Mouse (Mus musculus): ENCODE measurements around the gene Sec22b.

Gene Sec22b

GRCm38 (mm10) chr3:97900516-97901490, at the start of gene Sec22b:
TSS of gene Sec22b (plus strand) at chr3:97901190.
- CTCF ChIA-PET: no interaction called here

DNA sequence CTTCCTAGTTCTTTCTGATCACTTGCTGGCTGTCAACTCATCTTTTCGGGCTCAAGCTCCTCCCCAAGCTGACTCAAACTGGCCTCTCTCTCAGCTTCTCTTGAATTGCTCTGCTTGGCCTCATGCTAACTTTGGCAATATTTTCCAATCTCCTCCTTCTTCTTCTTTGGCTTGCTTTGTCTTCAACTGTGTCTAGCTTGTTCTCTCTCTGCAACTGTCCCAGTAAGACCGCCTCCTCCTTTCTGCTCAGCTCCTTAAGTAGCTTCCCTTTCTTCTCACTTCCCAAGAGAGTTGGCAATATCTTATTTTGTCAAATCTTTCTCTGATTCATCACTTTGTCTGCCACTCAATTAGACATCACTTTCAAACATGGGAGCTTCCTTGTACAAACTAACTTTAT, 49.2 kb upstream of the Sec22b start:
- CTCF ChIA-PET: no interaction called here

GRCm38 (mm10) chr3:97854575-97855384, 46.2 kb upstream of the Sec22b start:
- CTCF ChIA-PET: interaction anchor here (0.6 kb wide), 1 partner anchor 251 kb away, joined by 3 read pairs; no protein-coding TSS in a partner anchor

GRCm38 (mm10) chr3:97859400-97859799, 41.6 kb upstream of the Sec22b start:
- CTCF ChIA-PET: no interaction called here

GRCm38 (mm10) chr3:97860820-97861451, 40.1 kb upstream of the Sec22b start:
- CTCF ChIA-PET: no interaction called here

GRCm38 (mm10) chr3:97866696-97867095, 34.3 kb upstream of the Sec22b start:
- CTCF ChIA-PET: interaction anchor here (0.7 kb wide), 1 partner anchor 12 kb away, joined by 8 read pairs; no protein-coding TSS in a partner anchor

GRCm38 (mm10) chr3:97867221-97868023, 33.6 kb upstream of the Sec22b start:
- CTCF ChIA-PET: interaction anchor here (0.7 kb wide), 1 partner anchor 12 kb away, joined by 8 read pairs; no protein-coding TSS in a partner anchor

- CTCF ChIA-PET: no interaction called here
These were observed 32.8 kb upstream of the Sec22b start for GRCm38 (mm10) chr3:97868024-97868689.

DNA sequence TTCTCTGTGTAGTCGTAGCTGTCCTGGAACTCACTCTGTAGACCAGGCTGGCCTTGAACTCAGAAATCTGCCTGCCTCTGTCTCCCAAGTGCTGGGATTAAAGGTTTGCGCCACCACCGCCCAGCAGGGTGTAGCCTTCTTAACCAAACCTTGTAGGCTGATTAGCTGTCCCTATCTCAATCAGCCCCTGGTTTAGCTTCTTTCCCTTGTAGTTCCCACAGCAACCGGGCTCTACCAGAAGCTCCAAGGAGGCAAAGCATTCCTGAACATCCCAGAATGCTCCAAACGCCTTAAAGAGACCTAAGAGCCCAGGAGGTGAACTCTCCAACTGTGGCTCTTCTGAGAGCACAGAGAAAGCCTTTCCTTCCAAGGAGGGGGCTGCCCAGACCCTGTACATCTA, 32.3 kb upstream of the Sec22b start:
- CTCF ChIA-PET: no interaction called here

GRCm38 (mm10) chr3:97869730-97870129, 31.3 kb upstream of the Sec22b start:
- CTCF ChIA-PET: no interaction called here

DNA sequence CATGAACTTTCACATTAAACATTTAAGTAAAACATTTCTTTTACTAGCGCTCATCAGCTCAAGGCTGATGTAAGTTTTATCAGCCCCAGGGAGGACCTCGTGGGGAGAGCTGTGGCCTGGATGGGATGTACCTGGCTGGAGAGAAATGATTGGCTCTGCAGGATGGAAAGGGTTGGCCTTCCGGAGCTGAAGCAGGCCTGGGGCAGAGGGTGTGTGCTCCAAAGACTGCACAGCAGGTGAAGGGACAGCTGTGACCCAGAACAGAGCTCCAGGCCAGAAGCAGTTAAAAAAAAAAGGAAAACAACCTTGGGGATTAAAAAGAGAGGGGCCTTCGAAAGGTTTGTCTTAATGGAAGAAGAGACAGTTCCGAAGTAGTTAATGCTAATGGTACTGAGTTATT, 26.2 kb upstream of the Sec22b start:
- CTCF ChIA-PET: no interaction called here

GRCm38 (mm10) chr3:97876259-97876658, 24.7 kb upstream of the Sec22b start:
- CTCF ChIA-PET: interaction anchor here (0.6 kb wide), 1 partner anchor 107 kb away, joined by 3 read pairs; no protein-coding TSS in a partner anchor

DNA sequence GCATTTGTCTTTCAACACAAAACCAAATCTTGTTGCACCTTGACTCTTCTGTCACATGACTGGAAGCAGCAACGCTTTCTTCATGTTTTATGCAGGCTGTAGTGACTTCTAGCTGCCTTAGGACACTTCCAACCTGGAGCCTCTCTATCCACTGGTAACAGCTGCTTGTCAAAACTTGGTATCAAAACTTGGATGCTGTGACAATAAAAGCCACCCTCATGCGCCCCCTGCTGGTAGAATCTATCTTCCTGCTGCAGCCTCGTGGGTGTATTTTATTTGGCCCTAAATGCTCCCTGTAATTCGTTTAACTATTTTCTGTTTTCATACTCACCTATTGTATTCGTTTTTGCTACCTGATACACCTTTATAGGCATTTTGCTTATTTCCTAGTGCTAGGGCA, 21.8 kb upstream of the Sec22b start:
- CTCF ChIA-PET: interaction anchor here (0.6 to 1.0 kb wide), 3 partner anchors 13 to 198 kb away, joined by 3 to 8 read pairs (median 3); no protein-coding TSS in a partner anchor

DNA sequence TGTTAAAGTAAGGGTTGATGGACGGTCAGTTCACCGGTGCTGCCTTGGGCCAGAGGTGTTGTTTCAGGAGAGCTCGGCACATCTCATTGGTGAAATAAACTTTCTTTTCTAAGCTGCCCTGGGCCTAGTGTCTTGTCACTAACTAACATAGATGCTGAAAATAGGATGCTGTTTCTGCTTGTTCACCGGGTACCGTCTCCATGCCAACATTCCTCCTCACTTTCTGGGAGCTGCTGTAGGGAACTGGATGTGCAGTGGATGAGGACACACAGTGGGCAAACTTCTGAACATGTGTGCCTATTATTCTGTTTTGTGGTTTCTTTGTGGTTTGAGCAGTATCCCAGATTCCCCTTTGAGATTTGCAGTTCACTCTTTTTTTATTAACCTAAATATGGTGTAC, 19.4 kb upstream of the Sec22b start:
- CTCF ChIA-PET: no interaction called here

GRCm38 (mm10) chr3:97887785-97888167, 13.2 kb upstream of the Sec22b start:
- CTCF ChIA-PET: interaction anchor here (0.5 kb wide), 1 partner anchor 785 kb away, joined by 3 read pairs; no protein-coding TSS in a partner anchor

GRCm38 (mm10) chr3:97888168-97888901, 12.7 kb upstream of the Sec22b start, which contains the start of gene Pde4dip:
TSS of gene Pde4dip (minus strand) at chr3:97888707.
- CTCF ChIA-PET: no interaction called here

- CTCF ChIA-PET: no interaction called here
These were observed 10.8 kb upstream of the Sec22b start for GRCm38 (mm10) chr3:97890205-97890604.

DNA sequence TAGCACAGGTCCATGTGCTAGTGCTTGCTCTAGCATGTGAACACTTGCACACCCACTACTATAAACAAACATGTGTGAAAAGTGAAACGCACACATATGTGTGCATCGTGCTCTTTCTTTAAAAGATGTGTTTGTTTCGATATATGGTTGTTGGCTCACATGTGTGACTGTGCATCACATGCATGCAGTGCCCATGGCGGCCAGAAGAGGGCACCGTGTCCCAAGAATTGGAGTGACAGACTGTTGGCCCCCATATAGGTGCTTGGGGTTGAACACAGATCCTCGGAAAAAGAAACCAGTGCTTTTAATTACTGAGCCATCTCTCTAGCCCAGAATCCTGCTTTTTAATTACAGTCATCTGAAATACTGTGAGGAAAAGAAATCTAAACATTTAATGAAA, 6.3 kb upstream of the Sec22b start:
- CTCF ChIA-PET: no interaction called here

DNA sequence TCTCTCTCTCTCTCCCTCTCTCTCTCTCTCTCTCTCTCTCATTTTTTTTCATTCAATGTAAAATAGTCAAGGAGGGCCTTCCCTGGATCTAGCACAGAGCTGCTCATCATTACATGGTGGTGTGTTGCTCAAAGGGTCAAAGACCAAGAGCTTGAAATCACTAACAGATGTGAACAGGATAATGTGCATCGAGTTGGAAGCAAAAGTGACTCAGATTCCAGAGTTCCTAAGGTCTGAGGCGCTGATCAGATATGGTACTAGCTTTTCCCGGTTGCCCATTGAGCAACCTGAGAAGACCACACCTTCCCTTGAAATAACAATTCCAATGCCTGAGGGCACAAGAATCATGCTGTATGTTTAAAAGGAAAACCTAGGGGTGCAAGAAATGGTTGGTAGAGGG, 2.6 kb upstream of the Sec22b start:
- CTCF ChIA-PET: no interaction called here

- CTCF ChIA-PET: no interaction called here
These were observed 596 bp downstream of the Sec22b start for GRCm38 (mm10) chr3:97901586-97901985.

All from spleen, embryonic (tissue).